Mouse (Mus musculus): ENCODE measurements around the gene Gm4131.
A peak's percentile ranks its signal among the peaks of the same experiment; 100 is the strongest.

Gm4131 gene

GRCm38 (mm10) chr14:62457420-62458181 is 109.1 kb downstream of the Gm4131 start:
- DNase-seq (ENCODE audit: low spot score in 2 of 2): peak; percentile 30 to 62

GRCm38 (mm10) chr14:62456239-62456747 is 110.4 kb downstream of the Gm4131 start, which contains the start of gene Gucy1b2:
Gucy1b2 (minus strand) TSS chr14:62456289.
- no peak for DNase-seq (ENCODE audit: low spot score in 2 of 2)

GRCm38 (mm10) chr14:62455570-62455879 is 111.2 kb downstream of the Gm4131 start:
- DNase-seq (ENCODE audit: low spot score in 2 of 2): no peak

GRCm38 (mm10) chr14:62454760-62455569 is 111.8 kb downstream of the Gm4131 start:
- no peak for DNase-seq (ENCODE audit: low spot score in 2 of 2)

- no peak for DNase-seq (ENCODE audit: low spot score in 2 of 2)
Observed at GRCm38 (mm10) chr14:62454136-62454535, 112.6 kb downstream of the Gm4131 start.

GRCm38 (mm10) chr14:62453276-62453675 is 113.4 kb downstream of the Gm4131 start:
- no peak for DNase-seq (ENCODE audit: low spot score in 2 of 2)

- no peak for DNase-seq (ENCODE audit: low spot score in 2 of 2)
Observed at GRCm38 (mm10) chr14:62450706-62451105, 116.0 kb downstream of the Gm4131 start.

- no peak for DNase-seq (ENCODE audit: low spot score in 2 of 2)
Observed at GRCm38 (mm10) chr14:62447214-62447548, 119.5 kb downstream of the Gm4131 start.

- no peak for DNase-seq (ENCODE audit: low spot score in 2 of 2)
Observed at GRCm38 (mm10) chr14:62446385-62447213, 120.1 kb downstream of the Gm4131 start.

- no peak for DNase-seq (ENCODE audit: low spot score in 2 of 2)
Observed at GRCm38 (mm10) chr14:62443840-62444430, 122.8 kb downstream of the Gm4131 start.

- no peak for DNase-seq (ENCODE audit: low spot score in 2 of 2)
Observed at GRCm38 (mm10) chr14:62442971-62443370, 123.8 kb downstream of the Gm4131 start.

- DNase-seq (ENCODE audit: low spot score in 2 of 2): no peak
Observed at GRCm38 (mm10) chr14:62440036-62440435, 126.7 kb downstream of the Gm4131 start.

GRCm38 (mm10) chr14:62438236-62438635 is 128.5 kb downstream of the Gm4131 start:
- DNase-seq (ENCODE audit: low spot score in 2 of 2): no peak

- no peak for DNase-seq (ENCODE audit: low spot score in 2 of 2)
Observed at GRCm38 (mm10) chr14:62437806-62438205, 128.9 kb downstream of the Gm4131 start.

- DNase-seq (ENCODE audit: low spot score in 2 of 2): peak in 1 of 2 experiments; percentile 2
Observed at GRCm38 (mm10) chr14:62425277-62425691, 141.4 kb downstream of the Gm4131 start.

- no peak for DNase-seq (ENCODE audit: low spot score in 2 of 2)
Observed at GRCm38 (mm10) chr14:62422265-62422664, 144.5 kb downstream of the Gm4131 start.

- no peak for DNase-seq (ENCODE audit: low spot score in 2 of 2)
Observed at GRCm38 (mm10) chr14:62417501-62417900, 149.2 kb downstream of the Gm4131 start.

GRCm38 (mm10) chr14:62416742-62417134 is 150.0 kb downstream of the Gm4131 start:
- DNase-seq (ENCODE audit: low spot score in 2 of 2): no peak

- DNase-seq (ENCODE audit: low spot score in 2 of 2): no peak
Observed at GRCm38 (mm10) chr14:62416007-62416741, 150.5 kb downstream of the Gm4131 start.

Measured in natural killer cell, adult 2 months (primary cell).